Mouse (Mus musculus) myocyte (in vitro differentiated cells): ENCODE measurements around the gene Akain1. TPM values are rescaled to one million over a fixed set of nuclear protein-coding genes. Genes with fewer than 3 reads are reported as not detected.

ENCODE experiments used
- H3K27me3 ChIP-seq: one replicate; pipeline ENCODE4 v1.6.1; 2011; ENCODE audit not compliant: control insufficient read depth, insufficient read depth, insufficient read length
- H3K36me3 ChIP-seq: one replicate; pipeline ENCODE4 v1.6.1; 2011; ENCODE audit not compliant: control insufficient read depth, insufficient read depth
- H3K4me2 ChIP-seq: one replicate; pipeline ENCODE4 v1.6.1; 2011; ENCODE audit warnings: low read depth, control low read depth
- H3K4me3 ChIP-seq: one replicate; pipeline ENCODE4 v1.5.1; 2011; ENCODE audit warnings: mild to moderate bottlenecking, control low read depth, moderate library complexity
- H3K79me2 ChIP-seq: one replicate; pipeline ENCODE4 v1.6.1; 2011; ENCODE audit not compliant: control insufficient read depth, insufficient read depth
- H3ac ChIP-seq: one replicate; pipeline ENCODE4 v1.6.1; 2011; ENCODE audit not compliant: control insufficient read depth, insufficient read length
- CEBPB ChIP-seq: IDR thresholded peaks from 2 replicates; pipeline ENCODE4 v1.6.1; 2011; ENCODE audit warnings: mild to moderate bottlenecking, moderate library complexity; ENCODE audit not compliant: poor library complexity, insufficient read depth, severe bottlenecking
- E2F4 ChIP-seq: IDR thresholded peaks from one replicate; pipeline ENCODE4 v1.6.1; 2011; ENCODE audit warnings: mild to moderate bottlenecking, control low read depth, moderate library complexity; ENCODE audit not compliant: insufficient read depth
- MAX ChIP-seq: IDR thresholded peaks from one replicate; pipeline ENCODE4 v1.6.1; 2011; ENCODE audit warnings: low read depth, mild to moderate bottlenecking, control low read depth
- MYOD1 ChIP-seq, 3 experiments: IDR thresholded peaks; one replicate each; pipeline ENCODE4 v1.6.1; 2011; ENCODE audit warnings: control low read depth in 2 of 3, low read depth in 2 of 3, mild to moderate bottlenecking in 2 of 3, moderate library complexity in 1 of 3; ENCODE audit not compliant: insufficient read length in 2 of 3, control insufficient read depth in 1 of 3
- MYOG ChIP-seq, 3 experiments: IDR thresholded peaks; one replicate each; pipeline ENCODE4 v1.6.1; 2011; ENCODE audit warnings: control low read depth in 2 of 3, low read depth in 2 of 3, mild to moderate bottlenecking in 2 of 3; ENCODE audit not compliant: insufficient read length in 2 of 3, control insufficient read depth in 1 of 3, insufficient read depth in 1 of 3
- POLR2A ChIP-seq: IDR thresholded peaks from one replicate; pipeline ENCODE4 v1.6.1; 2011; ENCODE audit warnings: low read depth, mild to moderate bottlenecking, control low read depth, moderate library complexity; ENCODE audit not compliant: insufficient read length
- POLR2AphosphoS2 ChIP-seq: IDR thresholded peaks from one replicate; pipeline ENCODE4 v1.6.1; 2011; ENCODE audit warnings: low read depth, control low read depth; ENCODE audit not compliant: insufficient read length
- REST ChIP-seq: IDR thresholded peaks from one replicate; pipeline ENCODE4 v1.6.1; 2011; ENCODE audit warnings: mild to moderate bottlenecking, control low read depth, moderate library complexity; ENCODE audit not compliant: insufficient read depth, insufficient read length
- SRF ChIP-seq: IDR thresholded peaks from one replicate; pipeline ENCODE4 v1.6.1; 2011; ENCODE audit warnings: low read depth; ENCODE audit not compliant: control insufficient read depth, insufficient read length
- TCF12 ChIP-seq: IDR thresholded peaks from one replicate; pipeline ENCODE4 v1.6.1; 2011; ENCODE audit warnings: mild to moderate bottlenecking, control low read depth; ENCODE audit not compliant: poor library complexity, insufficient read depth, severe bottlenecking
- TCF3 ChIP-seq: IDR thresholded peaks from one replicate; pipeline ENCODE4 v1.6.1; 2011; ENCODE audit warnings: low read depth, control low read depth; ENCODE audit not compliant: insufficient read length
- USF1 ChIP-seq: IDR thresholded peaks from one replicate; pipeline ENCODE4 v1.6.1; 2011; ENCODE audit warnings: low read depth, mild to moderate bottlenecking, control low read depth, moderate library complexity
- polyA plus RNA-seq: library from polyadenylated mRNA; unstranded; fragments of >200 nt; fragmentation: generic; extraction: Trizol; gene quantifications from one replicate; pipeline ENCODE4 v1.2.1, GENCODE M21; 2012; ENCODE audit warnings: missing spikeins

Gene Akain1
- polyA plus RNA-seq, 1 experiment, result not detected

DNA sequence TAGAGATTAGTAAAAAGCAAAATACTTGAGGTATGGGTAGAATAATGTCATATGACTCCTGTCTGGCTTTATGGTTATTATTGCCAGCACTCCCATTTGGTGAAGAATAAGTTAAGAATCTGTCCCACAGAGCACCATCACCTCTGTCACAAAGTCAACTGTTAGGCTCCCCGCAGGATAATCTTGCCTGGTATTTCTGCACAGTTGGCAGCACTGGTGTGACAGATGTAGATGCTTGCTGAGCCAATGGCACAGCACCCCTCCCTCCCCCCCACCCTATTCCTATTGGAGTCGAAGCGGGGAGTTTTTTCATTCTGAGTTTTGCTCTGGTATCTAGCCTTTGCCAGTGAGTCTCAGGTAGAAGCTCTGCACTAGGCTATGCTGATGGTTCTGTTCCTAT lies 23.9 kb downstream of the Akain1 start:
- H3K79me2 ChIP-seq, result no peaks in the 10 kb centered on the region
- H3K4me3 ChIP-seq, result no peak overlapping the region
- TF ChIP-seq E2F4, result no peak
- no peak for TF ChIP-seq TCF12
- TF ChIP-seq TCF3, result no peak
- TF ChIP-seq USF1, result no peak
- TF ChIP-seq REST, result no peak
- TF ChIP-seq MYOG (IDR thresholded peaks at IDR 0.05; ENCODE audit: control insufficient read depth in 1 of 3, insufficient read depth in 1 of 3, insufficient read length in 2 of 3, low read depth in 2 of 3), result no peak
- no peaks in the 10 kb centered on the region for H3K36me3 ChIP-seq
- no peaks in the 10 kb centered on the region for H3K27me3 ChIP-seq
- H3ac ChIP-seq, result no peak overlapping the region
- no peak overlapping the region for H3K4me2 ChIP-seq

DNA sequence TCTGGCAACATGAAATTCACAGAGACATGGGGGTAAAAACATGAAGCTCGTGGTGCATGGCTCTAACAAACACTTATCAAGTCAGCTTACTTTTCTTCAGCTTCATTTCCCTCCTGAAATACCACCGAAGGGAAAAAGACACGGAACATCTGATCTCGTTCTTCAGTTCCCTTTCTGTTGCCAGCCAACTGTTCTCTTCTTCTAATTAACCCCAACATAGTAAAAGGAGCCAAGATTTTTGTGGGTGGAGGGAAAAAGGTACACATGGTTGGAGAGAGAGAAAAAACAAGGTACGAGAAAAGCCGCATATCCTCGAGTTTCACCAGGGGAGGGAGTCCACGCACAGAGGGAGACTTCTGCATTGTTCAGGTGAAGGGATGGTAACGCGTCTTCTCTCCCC lies 32.0 kb downstream of the Akain1 start:
- H3K36me3 ChIP-seq, result no peaks in the 10 kb centered on the region
- H3K27me3 ChIP-seq, result peaks cover 13% of the 10 kb centered on the region
- H3ac ChIP-seq, result no peak overlapping the region
- H3K79me2 ChIP-seq, result no peaks in the 10 kb centered on the region
- H3K4me2 ChIP-seq, result no peak overlapping the region
- H3K4me3 ChIP-seq, result no peak overlapping the region
- TF ChIP-seq POLR2A (no peak), TCF3 (no peak), TCF12 (no peak), E2F4 (no peak), REST (no peak), MYOD1 (IDR thresholded peaks at IDR 0.05; ENCODE audit: control insufficient read depth in 1 of 3, insufficient read length in 2 of 3, low read depth in 2 of 3) (no peak), MAX (no peak), CEBPB (no peak), MYOG (IDR thresholded peaks at IDR 0.05; ENCODE audit: control insufficient read depth in 1 of 3, insufficient read depth in 1 of 3, insufficient read length in 2 of 3, low read depth in 2 of 3) (no peak), SRF (no peak), USF1 (no peak), POLR2AphosphoS2 (no peak)

DNA sequence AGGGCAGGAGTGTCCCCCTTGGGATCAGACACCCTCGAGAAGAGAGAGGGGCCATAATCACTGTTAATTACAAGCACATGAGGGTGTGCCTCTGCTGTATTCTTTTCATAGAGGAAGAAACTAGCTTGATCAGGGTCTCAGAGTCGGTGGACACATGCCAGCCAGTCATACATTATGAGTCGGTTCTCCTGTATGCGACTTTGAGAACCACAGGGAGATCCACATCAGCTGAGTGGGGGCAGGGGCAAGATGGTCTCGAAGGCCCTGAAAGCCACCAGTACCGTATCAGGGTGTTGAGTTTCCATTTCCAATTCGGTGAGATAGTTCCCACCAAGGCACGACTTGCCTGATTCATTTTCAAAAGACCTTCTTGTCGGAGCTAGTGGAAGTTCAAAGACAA lies 33.3 kb downstream of the Akain1 start:
- H3ac ChIP-seq, result no peak overlapping the region
- H3K4me3 ChIP-seq, result no peak overlapping the region
- TF ChIP-seq POLR2A (no peak), E2F4 (no peak), CEBPB (no peak), TCF3 (no peak), MAX (no peak), TCF12 (no peak)
- no peaks in the 10 kb centered on the region for H3K36me3 ChIP-seq
- peaks cover 13% of the 10 kb centered on the region for H3K27me3 ChIP-seq
- H3K4me2 ChIP-seq, result no peak overlapping the region
- no peaks in the 10 kb centered on the region for H3K79me2 ChIP-seq

DNA sequence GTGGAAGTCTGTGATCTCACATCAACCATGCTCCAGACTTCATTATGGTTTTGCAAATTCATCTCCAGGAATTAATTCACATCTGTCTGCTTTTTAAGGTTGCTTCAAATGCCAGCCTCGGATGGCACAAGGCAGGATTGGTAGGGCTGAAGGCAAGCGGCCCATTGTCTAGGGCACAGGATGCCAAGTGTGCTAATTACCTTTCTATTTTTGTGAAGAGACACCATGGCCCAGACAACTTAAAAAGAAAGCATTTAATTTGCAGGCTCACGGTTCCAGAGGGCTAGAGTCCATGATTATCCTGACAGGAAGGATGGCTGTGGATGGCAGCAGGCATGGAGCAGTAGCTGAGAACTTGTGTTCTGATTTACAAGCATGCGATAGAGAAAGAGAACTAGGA lies 35.0 kb downstream of the Akain1 start:
- H3ac ChIP-seq, result no peak overlapping the region
- H3K79me2 ChIP-seq, result no peaks in the 10 kb centered on the region
- H3K27me3 ChIP-seq, result peaks cover 13% of the 10 kb centered on the region
- H3K4me2 ChIP-seq, result no peak overlapping the region
- TF ChIP-seq REST (no peak), USF1 (no peak), CEBPB (no peak), MYOD1 (IDR thresholded peaks at IDR 0.05; ENCODE audit: control insufficient read depth in 1 of 3, insufficient read length in 2 of 3, low read depth in 2 of 3) (no peak), TCF3 (no peak), POLR2A (no peak), E2F4 (no peak), MAX (no peak), TCF12 (no peak), MYOG (IDR thresholded peaks at IDR 0.05; ENCODE audit: control insufficient read depth in 1 of 3, insufficient read depth in 1 of 3, insufficient read length in 2 of 3, low read depth in 2 of 3) (no peak), SRF (no peak), POLR2AphosphoS2 (no peak)
- H3K36me3 ChIP-seq, result no peaks in the 10 kb centered on the region
- no peak overlapping the region for H3K4me3 ChIP-seq

DNA sequence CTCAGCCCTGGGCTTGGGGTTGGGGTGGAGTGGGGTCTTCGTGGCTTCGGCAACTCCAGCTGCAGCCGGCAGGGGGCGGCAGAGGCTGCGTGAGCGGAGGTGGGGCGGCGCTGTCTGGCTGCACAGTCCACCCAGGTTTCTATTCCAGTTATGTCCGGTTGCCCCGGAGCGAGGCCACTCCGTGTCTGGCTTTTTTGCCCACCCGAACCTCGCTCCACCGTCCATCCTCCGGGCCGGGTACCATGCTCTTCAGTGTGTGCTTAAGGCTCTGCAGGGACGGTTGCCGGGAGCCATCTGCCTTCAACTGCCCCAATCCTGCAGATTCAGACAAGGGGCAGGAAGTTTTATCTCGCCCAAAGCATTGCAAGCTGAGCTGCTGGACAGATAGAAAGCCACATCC lies 36.3 kb downstream of the Akain1 start:
- no peaks in the 10 kb centered on the region for H3K36me3 ChIP-seq
- TF ChIP-seq MAX (no peak), MYOG (IDR thresholded peaks at IDR 0.05; ENCODE audit: control insufficient read depth in 1 of 3, insufficient read depth in 1 of 3, insufficient read length in 2 of 3, low read depth in 2 of 3) (no peak), POLR2AphosphoS2 (no peak), SRF (no peak)

DNA sequence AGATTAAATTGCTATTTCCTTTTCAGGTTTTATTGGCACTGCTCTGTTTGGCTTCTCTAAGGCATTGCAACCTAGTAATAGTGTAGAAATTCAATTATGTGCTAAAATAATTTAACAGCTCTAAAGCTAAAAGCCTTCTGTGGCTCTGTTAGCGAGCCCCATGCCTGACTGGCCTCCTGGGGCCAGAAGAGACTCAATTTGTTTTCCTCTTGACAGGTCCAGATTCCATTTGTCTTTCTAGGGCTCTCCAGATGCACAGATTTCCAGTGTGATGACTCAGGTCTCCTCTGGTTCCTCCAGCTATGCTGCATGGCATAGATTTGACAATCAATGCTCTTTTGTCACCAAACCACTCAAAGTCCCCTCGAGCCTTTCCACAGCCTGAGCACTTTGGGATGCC lies 38.4 kb downstream of the Akain1 start:
- Histone ChIP-seq H3K4me2 (no peak overlapping the region), H3K4me3 (no peak overlapping the region), H3K79me2 (no peaks in the 10 kb centered on the region), H3ac (no peak overlapping the region), H3K36me3 (no peaks in the 10 kb centered on the region), H3K27me3 (peaks cover 5% of the 10 kb centered on the region)
- TF ChIP-seq CEBPB (no peak), POLR2AphosphoS2 (no peak), USF1 (no peak), SRF (no peak), REST (no peak), E2F4 (no peak), MYOG (IDR thresholded peaks at IDR 0.05; ENCODE audit: control insufficient read depth in 1 of 3, insufficient read depth in 1 of 3, insufficient read length in 2 of 3, low read depth in 2 of 3) (no peak), TCF12 (no peak), MAX (no peak), TCF3 (no peak), POLR2A (no peak), MYOD1 (IDR thresholded peaks at IDR 0.05; ENCODE audit: control insufficient read depth in 1 of 3, insufficient read length in 2 of 3, low read depth in 2 of 3) (no peak)

More for the DNA sequence above, 36.3 kb downstream of the Akain1 start:
- Histone ChIP-seq H3K79me2 (no peaks in the 10 kb centered on the region), H3K4me2 (peak overlapping the region; percentile 73), H3ac (no peak overlapping the region), H3K27me3 (peaks cover 13% of the 10 kb centered on the region), H3K4me3 (no peak overlapping the region)
